Mouse (Mus musculus) myocyte (in vitro differentiated cells): ENCODE results near the gene Ndrg2.

Experiments
- CEBPB ChIP-seq: IDR thresholded peaks from 2 replicates; pipeline ENCODE4 v1.6.1; 2011; ENCODE audit warnings: mild to moderate bottlenecking, moderate library complexity; ENCODE audit not compliant: poor library complexity, insufficient read depth, severe bottlenecking
- MYOD1 ChIP-seq, 3 experiments: IDR thresholded peaks; one replicate each; pipeline ENCODE4 v1.6.1; 2011; ENCODE audit warnings: control low read depth in 2 of 3, low read depth in 2 of 3, mild to moderate bottlenecking in 2 of 3, moderate library complexity in 1 of 3; ENCODE audit not compliant: insufficient read length in 2 of 3, control insufficient read depth in 1 of 3
- POLR2A ChIP-seq: IDR thresholded peaks from one replicate; pipeline ENCODE4 v1.6.1; 2011; ENCODE audit warnings: low read depth, mild to moderate bottlenecking, control low read depth, moderate library complexity; ENCODE audit not compliant: insufficient read length
- POLR2AphosphoS2 ChIP-seq: IDR thresholded peaks from one replicate; pipeline ENCODE4 v1.6.1; 2011; ENCODE audit warnings: low read depth, control low read depth; ENCODE audit not compliant: insufficient read length
- TCF12 ChIP-seq: IDR thresholded peaks from one replicate; pipeline ENCODE4 v1.6.1; 2011; ENCODE audit warnings: mild to moderate bottlenecking, control low read depth; ENCODE audit not compliant: poor library complexity, insufficient read depth, severe bottlenecking

- TF ChIP-seq POLR2AphosphoS2 (no peak), POLR2A (no peak), MYOD1 (IDR thresholded peaks at IDR 0.05; ENCODE audit: control insufficient read depth in 1 of 3, insufficient read length in 2 of 3, low read depth in 2 of 3) (no peak), CEBPB (no peak), TCF12 (no peak)
Observed at GRCm38 (mm10) chr14:51893809-51894208, 20.1 kb downstream of the Ndrg2 start.
